Mouse (Mus musculus) Patski (cell line): ENCODE measurements around the gene Vwa7. TPM values are rescaled to one million over a fixed set of nuclear protein-coding genes. Genes with fewer than 3 reads are reported as not detected.
"Not testable (repeated sequence)": the region's sequence is repeated elsewhere in the genome, so short reads cannot be mapped to it uniquely, and the experiment has no call there.

Source experiments
- ATAC-seq: fragments of 100-300 bp; one replicate; pipeline ENCODE4 v1.8.0; 2021
- CTCF ChIA-PET: fragments of 350-600 bp; sonication (Branson Sonifier 250); formaldehyde crosslinking; loops from one replicate; lab custom pipeline; 2022; ENCODE audit warnings: inconsistent platforms; lab: Charles Lee
- POLR2A ChIA-PET: fragments of 350-600 bp; sonication (Branson Sonifier 250); formaldehyde crosslinking; loops from one replicate; lab custom pipeline; 2022; ENCODE audit warnings: antibody characterized with exemption, inconsistent platforms; lab: Charles Lee
- DNase-seq: peaks from one replicate; pipeline ENCODE4 v3.0.0-alpha.2; 2011; ENCODE audit warnings: low read depth, low spot score
- H3K27me3 ChIP-seq: fragments of 371-371 bp; one replicate; pipeline ENCODE4 v1.5.1; 2021
- CTCF ChIP-seq: fragments of 100-300 bp; IDR thresholded peaks from one replicate; pipeline ENCODE4 v1.5.1; 2021
- in situ Hi-C: fragments of 300-500 bp; cut with MboI; formaldehyde crosslinking; loops from 3 replicates; pipeline ENCODE4 v1.11.1; 2018; ENCODE audit warnings: low pct_unique_long_range_greater_than_20kb, mixed read lengths
- polyA plus RNA-seq: library from polyadenylated mRNA; unstranded; gene quantifications from one replicate; pipeline ENCODE4 v1.2.3, GENCODE M21; 2021

Vwa7 gene
- polyA plus RNA-seq, 1 experiment from 2014 or later = 1.2 TPM

DNA sequence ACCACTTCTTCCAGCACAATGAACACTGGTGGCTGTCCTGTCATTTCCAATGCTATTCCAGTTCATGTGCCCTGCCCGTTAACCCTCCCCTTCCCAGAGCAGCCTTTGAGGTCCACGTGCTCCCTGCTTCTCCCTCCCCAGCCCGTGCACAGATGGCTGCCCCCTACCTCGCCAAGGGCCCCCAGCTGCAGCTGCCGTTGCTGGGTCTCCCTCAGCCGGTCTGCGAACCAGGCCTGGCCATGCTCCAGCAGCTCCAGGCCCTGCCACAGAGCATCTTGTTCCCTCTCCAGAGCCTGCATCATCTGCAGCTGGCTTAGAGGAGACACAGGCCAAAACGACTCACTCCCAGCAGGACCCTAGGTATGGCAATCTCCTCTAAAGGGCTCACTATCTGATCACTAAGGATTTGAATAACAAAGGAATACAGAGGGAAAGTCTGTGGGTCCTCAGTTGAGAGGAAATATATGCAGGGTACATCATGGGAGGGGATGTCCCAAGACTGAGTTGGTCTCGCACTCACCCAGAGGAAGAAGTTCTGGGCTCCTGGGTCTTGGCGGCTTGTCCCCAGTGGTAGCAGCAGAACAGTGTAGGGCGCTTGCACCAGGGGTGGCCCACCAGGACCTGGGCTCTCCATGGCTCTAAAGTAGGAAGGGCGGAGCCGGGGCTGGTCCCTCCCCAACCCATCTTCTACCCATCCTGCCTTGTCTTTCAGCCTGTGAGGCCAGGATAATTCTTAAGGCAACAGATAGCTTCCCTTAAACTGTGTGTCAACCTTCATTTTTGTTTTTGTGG lies 11.1 kb downstream of the Vwa7 start, which contains the start of gene Sapcd1:
Sapcd1 (minus strand) TSS at position 740 of the 792 bp plus-strand sequence.
- CTCF ChIA-PET = interaction anchor here (0.8 to 1.5 kb wide), 2 partner anchors 8 to 11 kb away, joined by 3 read pairs; no protein-coding TSS in a partner anchor
- in situ Hi-C loops = no loop called here
- DNase-seq = no peak
- no peak for TF ChIP-seq CTCF
- POLR2A ChIA-PET = interaction anchor here (0.8 kb wide), 1 partner anchor 19 kb away, joined by 3 read pairs; the partner anchor contains the start of gene Msh5
- no peaks in the 10 kb centered on the region for H3K27me3 ChIP-seq
- ATAC-seq = no peak

DNA sequence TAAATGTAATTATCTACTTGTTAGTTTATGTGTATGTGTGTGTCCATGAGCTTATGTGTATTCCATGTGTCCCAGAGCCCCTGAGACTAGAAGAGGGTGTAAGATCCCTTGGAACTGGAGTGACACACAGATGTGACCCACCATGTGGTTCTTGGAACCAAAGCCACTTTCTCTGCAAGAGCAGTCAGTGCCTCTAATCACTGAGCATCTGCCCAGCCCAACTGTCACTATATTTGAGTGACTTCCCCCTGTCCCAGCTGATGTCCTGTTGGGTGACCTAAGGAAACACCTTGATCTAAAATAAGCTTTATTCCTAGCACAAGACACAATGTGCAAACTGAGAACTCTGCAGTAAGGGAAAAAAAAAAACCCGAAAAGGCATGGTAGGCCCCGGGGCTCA lies 11.9 kb downstream of the Vwa7 start:
- ATAC-seq (no peak), DNase-seq (no peak)
- H3K27me3 ChIP-seq = no peaks in the 10 kb centered on the region
- TF ChIP-seq CTCF = no peak
- POLR2A ChIA-PET = interaction anchor here (0.6 to 0.8 kb wide), 2 partner anchors 9 to 18 kb away, joined by 3 read pairs; partner anchors contain the start of gene Msh5
- in situ Hi-C loops = no loop called here
- CTCF ChIA-PET = interaction anchor here (0.8 to 1.5 kb wide), 4 partner anchors 9 to 16 kb away, joined by 3 to 5 read pairs (median 3); no protein-coding TSS in a partner anchor

DNA sequence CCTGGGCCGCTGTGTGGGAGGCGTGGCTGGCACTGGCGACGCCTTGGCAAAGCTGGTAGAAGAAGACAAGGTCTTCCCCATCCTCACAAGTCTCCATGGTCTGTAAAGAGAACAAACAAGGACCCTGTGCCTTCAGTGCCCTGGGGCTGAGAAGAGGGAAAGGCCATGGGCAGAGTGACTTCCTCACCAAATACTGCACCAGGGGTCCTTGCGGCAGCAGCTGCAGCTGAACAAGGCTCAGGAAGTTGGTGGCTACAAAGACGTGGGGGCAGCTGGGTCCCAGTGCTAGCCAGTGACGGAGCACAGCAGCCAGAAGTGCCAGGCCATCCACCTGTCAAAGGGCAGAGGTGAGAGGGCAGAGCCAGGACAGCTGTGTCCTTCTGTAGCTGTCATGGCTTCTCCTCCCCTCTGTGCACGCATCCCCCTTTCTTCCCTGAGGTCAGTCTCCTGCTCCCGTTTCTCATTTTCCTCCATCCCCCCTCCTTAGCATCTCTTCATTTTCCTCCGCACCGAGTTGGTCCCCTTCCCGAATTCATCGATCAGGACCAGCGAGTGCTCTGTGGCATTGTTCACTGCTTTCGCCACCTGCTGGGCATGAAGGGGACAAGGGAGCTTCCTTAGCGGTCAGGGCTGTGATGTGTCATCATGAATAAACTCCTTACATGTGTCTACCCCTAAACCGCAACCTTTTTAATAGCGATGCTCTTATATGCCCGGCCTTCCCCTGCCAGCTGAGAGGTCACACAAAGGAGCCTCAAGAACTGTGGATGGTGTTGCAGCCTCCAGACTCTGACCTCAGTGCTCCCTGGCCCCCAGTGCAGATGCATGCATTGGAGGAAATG lies 13.5 kb downstream of the Vwa7 start:
- POLR2A ChIA-PET = interaction anchor here (0.5 to 1.3 kb wide), 5 partner anchors 18 to 153 kb away, joined by 3 to 4 read pairs (median 3); partner anchors contain the start of gene Clic1
- no peak for DNase-seq
- H3K27me3 ChIP-seq = no peaks in the 10 kb centered on the region

DNA sequence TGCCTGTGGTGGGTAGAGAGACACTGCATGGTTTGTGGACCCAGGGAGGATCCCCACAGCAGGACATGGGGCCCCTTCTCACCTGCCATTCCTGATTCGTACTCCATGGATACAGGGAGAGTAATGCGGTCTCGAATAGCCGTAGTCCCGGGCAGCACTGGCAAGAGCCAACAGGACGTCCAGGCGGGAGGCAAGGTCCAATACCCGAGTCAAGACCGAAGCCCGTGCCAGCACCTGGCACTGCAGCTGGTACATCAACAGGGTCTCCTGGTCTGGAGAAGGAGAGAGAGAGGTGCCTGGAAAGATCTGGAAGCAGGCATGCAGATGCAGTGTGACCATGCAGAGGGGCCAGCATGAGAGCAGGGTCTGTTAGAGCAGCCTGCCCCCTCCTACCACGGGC lies 14.9 kb downstream of the Vwa7 start:
- ChIA-PET CTCF (no interaction called here), POLR2A (no interaction called here)
- H3K27me3 ChIP-seq = no peaks in the 10 kb centered on the region
- no peak for TF ChIP-seq CTCF
- no peak for DNase-seq
- no peak for ATAC-seq
- in situ Hi-C loops = loop anchor here (5.0 kb wide), 1 partner anchor 56 kb away; the partner anchor contains the start of genes Abhd16a and Ly6g6f

More for the DNA sequence above, 13.5 kb downstream of the Vwa7 start:
- in situ Hi-C loops = loop anchor here (5.0 kb wide), 1 partner anchor 57 kb away; the partner anchor contains the start of genes Abhd16a and Ly6g6f
- no peak for TF ChIP-seq CTCF
- CTCF ChIA-PET = interaction anchor here (0.9 to 1.5 kb wide), 4 partner anchors 9 to 19 kb away, joined by 3 to 5 read pairs (median 4); partner anchors contain the start of gene Msh5
- ATAC-seq = no peak

DNA sequence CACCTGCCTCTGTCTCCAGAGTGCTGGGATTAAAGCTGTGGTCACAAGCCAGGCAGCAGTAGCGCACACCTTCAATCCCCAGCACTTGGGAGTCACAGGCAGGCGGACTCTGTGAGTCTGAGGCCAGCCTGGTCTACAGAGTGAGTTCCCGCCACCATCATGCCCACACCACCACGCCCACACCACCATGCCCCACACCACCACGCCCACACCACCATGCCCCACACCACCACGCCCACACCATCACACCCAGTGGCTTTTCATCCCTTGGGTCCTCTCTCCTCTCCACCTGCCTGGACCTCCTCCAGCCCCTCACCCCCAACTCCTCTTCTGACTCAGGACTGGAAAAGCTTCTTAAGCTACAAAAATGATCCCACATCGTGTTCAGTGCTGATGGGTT lies 15.5 kb downstream of the Vwa7 start:
- H3K27me3 ChIP-seq = no peaks in the 10 kb centered on the region
- no peak for TF ChIP-seq CTCF

DNA sequence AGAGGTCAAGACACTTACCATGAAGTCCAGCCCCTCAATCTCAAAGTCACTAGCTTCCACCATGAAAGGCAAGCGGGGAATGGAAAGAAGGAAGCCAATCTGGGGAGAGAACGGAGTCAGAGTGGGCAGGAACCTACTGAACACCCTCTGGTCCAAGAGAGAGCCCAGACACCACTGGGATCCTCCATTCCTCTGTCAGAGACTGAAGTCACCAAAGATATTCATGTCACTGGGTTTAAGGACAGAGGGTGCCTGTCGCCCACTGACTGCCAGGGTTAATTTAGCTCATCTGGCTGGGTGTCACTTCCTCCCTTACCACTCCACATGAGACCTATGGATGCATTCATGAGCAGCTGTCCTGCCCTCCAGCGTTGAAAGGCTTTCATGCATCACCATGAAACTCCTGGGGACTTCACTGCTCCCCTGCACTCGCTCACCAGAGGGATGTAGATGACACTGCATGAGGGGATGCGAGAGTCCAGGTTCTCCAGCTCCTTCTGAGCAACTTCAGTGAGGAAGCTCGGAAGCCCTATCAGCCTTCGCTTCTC lies 16.0 kb downstream of the Vwa7 start:
- in situ Hi-C loops = loop anchor here (5.0 kb wide), 1 partner anchor 55 kb away; the partner anchor contains the start of genes Abhd16a and Ly6g6f
- POLR2A ChIA-PET = no interaction called here
- DNase-seq (no peak), ATAC-seq (no peak)
- no peaks in the 10 kb centered on the region for H3K27me3 ChIP-seq
- CTCF ChIA-PET = interaction anchor here (0.9 kb wide), 1 partner anchor 10 kb away, joined by 3 read pairs; no protein-coding TSS in a partner anchor
- TF ChIP-seq CTCF = no peak

More for the DNA sequence above, 15.5 kb downstream of the Vwa7 start:
- ATAC-seq (no peak), DNase-seq (no peak)
- ChIA-PET CTCF (no interaction called here), POLR2A (no interaction called here)
- in situ Hi-C loops = loop anchor here (5.0 kb wide), 1 partner anchor 55 kb away; the partner anchor contains the start of genes Abhd16a and Ly6g6f

DNA sequence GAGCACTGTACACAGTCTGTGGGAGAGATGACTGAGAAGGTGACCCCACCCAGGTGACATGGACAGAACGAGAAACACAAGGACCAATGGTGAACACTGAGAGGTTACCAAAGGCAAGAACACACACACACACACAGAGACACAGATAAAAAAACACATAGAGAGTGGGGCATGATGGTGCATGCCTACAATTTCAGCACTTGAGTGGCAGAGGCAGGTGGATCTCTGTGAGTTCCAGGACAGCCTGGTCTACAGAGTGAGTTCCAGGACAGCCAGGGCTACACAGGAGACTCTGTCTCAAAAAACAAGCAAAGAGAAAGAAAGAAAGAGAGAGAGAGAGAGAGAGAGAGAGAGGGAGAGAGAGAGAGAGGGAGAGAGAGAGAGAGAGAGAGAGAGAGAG lies 17.3 kb downstream of the Vwa7 start:
- DNase-seq, H3K27me3 ChIP-seq, ATAC-seq, POLR2A ChIA-PET, CTCF ChIA-PET: not testable (repeated sequence)
- in situ Hi-C loops = loop anchor here (5.0 kb wide), 1 partner anchor 54 kb away; the partner anchor contains the start of genes Abhd16a and Ly6g6f

DNA sequence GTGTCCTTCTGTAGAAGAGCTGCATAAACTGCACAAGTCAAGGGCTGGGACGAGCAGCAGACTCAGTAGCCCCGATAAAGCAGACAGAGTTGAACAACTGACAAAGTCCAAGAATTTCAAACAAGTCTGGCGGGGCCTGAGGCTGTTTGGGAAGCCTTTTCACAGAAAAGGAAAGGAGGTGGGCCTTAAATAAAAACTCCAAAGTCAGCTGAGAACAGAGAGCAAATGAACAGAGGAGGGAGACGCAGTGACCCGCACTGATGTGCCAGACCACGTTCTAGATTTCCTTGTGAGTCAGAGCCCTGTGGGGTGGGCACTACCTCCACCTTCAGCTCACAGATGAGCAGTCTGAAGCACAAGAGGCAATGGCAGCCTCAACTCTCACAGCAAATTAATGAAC lies 18.5 kb downstream of the Vwa7 start:
- POLR2A ChIA-PET = no interaction called here
- ATAC-seq (no peak), DNase-seq (no peak)
- CTCF ChIA-PET = interaction anchor here (1.1 to 1.6 kb wide), 2 partner anchors 14 to 79 kb away, joined by 3 read pairs; no protein-coding TSS in a partner anchor
- no peak for TF ChIP-seq CTCF
- in situ Hi-C loops = loop anchor here (5.0 kb wide), 1 partner anchor 52 kb away; the partner anchor contains the start of genes Abhd16a and Ly6g6f
- H3K27me3 ChIP-seq = no peaks in the 10 kb centered on the region

DNA sequence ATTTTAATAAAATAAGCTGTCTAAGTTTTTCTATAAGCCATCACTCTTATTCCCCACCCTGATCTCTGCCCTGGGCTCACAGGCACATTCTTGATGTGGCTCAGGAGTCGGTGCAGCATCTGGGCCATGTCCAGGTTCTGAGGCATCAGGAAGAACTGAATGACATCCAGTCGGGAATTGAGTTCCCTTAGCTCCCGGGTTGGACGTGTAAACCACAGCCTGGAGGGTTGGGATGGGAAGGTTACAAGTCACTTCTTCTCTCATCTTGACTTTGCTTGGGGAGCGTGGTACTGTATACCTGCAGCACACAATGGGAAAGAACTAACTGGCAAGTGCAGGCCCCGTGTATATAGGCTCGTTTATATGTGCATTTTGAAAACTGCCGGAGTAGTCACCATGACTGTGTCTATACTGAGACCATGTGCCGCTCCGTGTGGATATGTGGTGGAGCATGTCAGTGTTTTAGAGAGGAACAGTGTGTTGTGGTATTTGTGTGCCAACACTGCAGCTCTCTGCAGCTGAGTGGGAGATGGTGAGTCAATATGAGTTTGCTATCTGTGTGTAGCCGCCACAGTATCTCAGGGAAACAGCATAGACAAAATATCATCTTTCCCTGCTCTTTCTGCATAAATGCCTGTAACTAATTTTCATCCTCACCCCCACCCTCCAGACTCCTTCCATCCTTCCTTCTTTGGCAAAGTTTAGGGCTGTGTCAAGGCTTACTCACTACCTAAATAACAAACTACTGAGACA lies 22.9 kb downstream of the Vwa7 start:
- ChIA-PET POLR2A (interaction anchor here (0.7 kb wide), 1 partner anchor 99 kb away, joined by 4 read pairs; no protein-coding TSS in a partner anchor), CTCF (interaction anchor here (1.4 to 2.1 kb wide), 2 partner anchors 10 to 19 kb away, joined by 4 to 8 read pairs; no protein-coding TSS in a partner anchor)
- no peaks in the 10 kb centered on the region for H3K27me3 ChIP-seq
- no peak for TF ChIP-seq CTCF
- no peak for DNase-seq
- in situ Hi-C loops = no loop called here
- peak; percentile 12 for ATAC-seq
